Comparison of ENCODE assay signal across 14 mouse cellular contexts in the genomic region with DNA sequence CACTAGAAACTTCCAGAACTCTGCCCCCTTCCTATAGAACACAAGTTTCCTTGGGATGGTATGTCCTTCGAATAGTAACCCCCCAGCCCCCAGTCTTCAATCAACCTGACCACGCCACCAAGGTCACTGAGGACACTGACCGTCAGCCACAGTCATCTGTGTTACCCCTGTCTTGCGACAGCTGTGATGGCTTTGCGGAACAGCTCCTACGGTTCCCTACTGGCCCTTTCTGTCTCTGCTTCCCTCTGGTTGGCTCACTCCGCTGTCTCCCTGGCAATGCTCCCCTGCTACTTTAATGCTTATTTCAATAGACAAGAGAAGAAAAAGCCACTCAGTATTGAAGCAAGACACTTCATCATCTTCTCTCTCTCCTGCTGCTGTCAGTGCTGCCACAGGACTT. TPM values are rescaled to one million over a fixed set of nuclear protein-coding genes. Genes with fewer than 3 reads are reported as not detected.
DNase-seq lines count a peak whose midpoint lies in the region; ATAC-seq and TF ChIP-seq lines count a peak whose summit lies in the region.
"Had no signal": no experiment of that assay in that cellular context is flagged by ENCODE, and none has a peak within 500 bp of the region (broad histone marks: within the 10 kb centered on the region; RNA-seq: fewer than 3 reads in every experiment).

No protein-coding gene starts in this region.

- peak overlapping the region; percentile 56 for H3K27ac ChIP-seq in heart, embryonic 10.5 days
- H3K27ac ChIP-seq in forebrain, postnatal 0 days (ENCODE audit: low read depth, low read length): no peak overlapping the region
- H3K27ac ChIP-seq in midbrain, embryonic 12.5 days (replicated peaks): no peak overlapping the region
- H3K27ac ChIP-seq in stomach, postnatal 0 days (replicated peaks): no peak overlapping the region
- H3K27ac ChIP-seq: intestine, embryonic 15.5 days; liver, embryonic 13.5 days had no signal

- intact Hi-C loops in heart, postnatal 36 days (cut with DNase I): no loop called here
- intact Hi-C loops in gastrocnemius, postnatal 36 days (cut with DNase I): no loop called here

- TF ChIP-seq EP300 in stomach, postnatal 0 days (optimal IDR thresholded peaks at IDR 0.05): no peak

- no peaks in the 10 kb centered on the region for H3K27me3 ChIP-seq in heart, embryonic 10.5 days (ENCODE audit: insufficient read depth, poor library complexity, severe bottlenecking)
- no peaks in the 10 kb centered on the region for H3K27me3 ChIP-seq in forebrain, postnatal 0 days (ENCODE audit: insufficient read depth, low read length)
- peaks cover 9% of the 10 kb centered on the region; the same call in 1 of the 2 replicates for H3K27me3 ChIP-seq in midbrain, embryonic 12.5 days
- no peaks in the 10 kb centered on the region for H3K27me3 ChIP-seq in stomach, postnatal 0 days (ENCODE audit: control insufficient read depth, insufficient read depth, low read length)
- H3K27me3 ChIP-seq: intestine, embryonic 15.5 days; liver, embryonic 13.5 days had no signal

- H3K36me3 ChIP-seq in heart, embryonic 10.5 days: no peaks in the 10 kb centered on the region
- H3K36me3 ChIP-seq in forebrain, postnatal 0 days (ENCODE audit: insufficient read depth): no peaks in the 10 kb centered on the region
- no peaks in the 10 kb centered on the region for H3K36me3 ChIP-seq in midbrain, embryonic 12.5 days
- no peaks in the 10 kb centered on the region for H3K36me3 ChIP-seq in stomach, postnatal 0 days (ENCODE audit: control insufficient read depth, insufficient read depth, low read length)
- H3K36me3 ChIP-seq: intestine, embryonic 15.5 days; liver, embryonic 13.5 days had no signal

- peaks cover 32% of the 10 kb centered on the region for H3K4me1 ChIP-seq in heart, embryonic 10.5 days
- H3K4me1 ChIP-seq in forebrain, postnatal 0 days (ENCODE audit: insufficient read depth): 0 out of 2 replicates have a peak, but pooled peaks cover 9% of the 10 kb centered on the region
- peaks cover 16% of the 10 kb centered on the region; the same call in 1 of the 2 replicates for H3K4me1 ChIP-seq in midbrain, embryonic 12.5 days
- no peaks in the 10 kb centered on the region for H3K4me1 ChIP-seq in stomach, postnatal 0 days (replicated peaks; ENCODE audit: control insufficient read depth, insufficient read depth)
- H3K4me1 ChIP-seq: liver, embryonic 13.5 days had no signal

- TF ChIP-seq POLR2A in brain, embryonic 14.5 days (IDR thresholded peaks at IDR 0.05; ENCODE audit: borderline replicate concordance, extremely low read depth, insufficient read depth, insufficient read length, poor library complexity, severe bottlenecking): no peak

- H3K9ac ChIP-seq in forebrain, postnatal 0 days: no peak overlapping the region
- no peak overlapping the region; the same call in 1 of the 2 replicates for H3K9ac ChIP-seq in midbrain, embryonic 12.5 days (replicated peaks)
- H3K9ac ChIP-seq in stomach, postnatal 0 days (ENCODE audit: low read length): no peak overlapping the region
- H3K9ac ChIP-seq: intestine, embryonic 15.5 days; liver, embryonic 13.5 days had no signal

- no peak overlapping the region for H3K4me3 ChIP-seq in heart, embryonic 10.5 days
- H3K4me3 ChIP-seq in forebrain, postnatal 0 days (ENCODE audit: low read depth, low read length): no peak overlapping the region
- H3K4me3 ChIP-seq in midbrain, embryonic 12.5 days: no peak overlapping the region
- H3K4me3 ChIP-seq in stomach, postnatal 0 days (ENCODE audit: low read depth, low read length): no peak overlapping the region
- H3K4me3 ChIP-seq: intestine, embryonic 15.5 days; liver, embryonic 13.5 days had no signal

- no peaks in the 10 kb centered on the region for H3K9me3 ChIP-seq in heart, embryonic 10.5 days
- no peaks in the 10 kb centered on the region for H3K9me3 ChIP-seq in forebrain, postnatal 0 days (ENCODE audit: low read length)
- H3K9me3 ChIP-seq in midbrain, embryonic 12.5 days: no peaks in the 10 kb centered on the region
- no peaks in the 10 kb centered on the region for H3K9me3 ChIP-seq in stomach, postnatal 0 days (ENCODE audit: control insufficient read depth, low read length)
- H3K9me3 ChIP-seq: intestine, embryonic 15.5 days; liver, embryonic 13.5 days had no signal

- H3K4me2 ChIP-seq in forebrain, postnatal 0 days (ENCODE audit: low read depth): no peak overlapping the region
- no peak overlapping the region for H3K4me2 ChIP-seq in midbrain, embryonic 12.5 days (replicated peaks)
- no peak overlapping the region for H3K4me2 ChIP-seq in stomach, postnatal 0 days (replicated peaks; ENCODE audit: low read depth)
- H3K4me2 ChIP-seq: intestine, embryonic 15.5 days; liver, embryonic 13.5 days had no signal

- peak; percentile 73 for ATAC-seq in forebrain, postnatal 0 days
- peak; percentile 55 for ATAC-seq in midbrain, embryonic 12.5 days (ENCODE audit: low FRiP score, low read depth)
- ATAC-seq in CD4-positive, CD25-positive, alpha-beta regulatory T cell, adult 4 months: no peak
- ATAC-seq in stomach, postnatal 0 days (ENCODE audit: low FRiP score, low TSS enrichment): no peak
- ATAC-seq: intestine, embryonic 15.5 days had no signal

- TF ChIP-seq CTCF in brain, embryonic 14.5 days (IDR thresholded peaks at IDR 0.05; ENCODE audit: borderline replicate concordance, extremely low read depth, insufficient read depth, insufficient read length): no peak
- TF ChIP-seq CTCF in forebrain, postnatal 0 days (IDR thresholded peaks at IDR 0.05; ENCODE audit: low read depth): no peak
- no peak for TF ChIP-seq CTCF in stomach, postnatal 0 days (IDR thresholded peaks at IDR 0.05; ENCODE audit: low read depth)

- no peak for DNase-seq in heart, embryonic 10.5 days (ENCODE audit: low spot score)
- DNase-seq in heart, postnatal 36 days: no peak
- peak; percentile 64 for DNase-seq in brain, embryonic 14.5 days (ENCODE audit: low read depth)
- DNase-seq in forebrain, postnatal 0 days: peak; percentile 45
- no peak for DNase-seq in gastrocnemius, postnatal 36 days
- no peak for DNase-seq in stomach, postnatal 0 days (ENCODE audit: low spot score)
- DNase-seq: cerebellum, adult 11-12 months; liver, embryonic 13.5 days; thymus, postnatal 4 days had no signal

- WGBS in heart, embryonic 10.5 days: 40% methylated on average over 7 of the region's 7 CpGs
- 34% methylated on average over 7 of the region's 7 CpGs for WGBS in forebrain, postnatal 0 days
- WGBS in midbrain, embryonic 12.5 days: 27% methylated on average over 7 of the region's 7 CpGs
- WGBS in stomach, postnatal 0 days: 36% methylated on average over 7 of the region's 7 CpGs

RNA-seq across cellular contexts. Expression of a gene that starts 10.8 kb away (rescaled TPM):
- 0.06 TPM in 1 of 2 replicates, not detected in the other for polyA plus RNA-seq in heart, embryonic 10.5 days (2016; fragmentation: Nextera tagmentation; extraction: Ambion mirVana)
- under 1 TPM in 1 of 2 experiments, not detected in 1; 0.28 TPM for total RNA-seq in heart, postnatal 36 days (2021)
- 0.15 and 0.25 TPM in 2 replicates for polyA plus RNA-seq in brain, embryonic 14.5 days (2012; rRNA removed)
- 0.05 and 0.15 TPM in 2 replicates for total RNA-seq in forebrain, postnatal 0 days (2014; rRNA removed)
- 0.12 and 0.24 TPM in 2 replicates for polyA plus RNA-seq in forebrain, postnatal 0 days (2015; fragmentation: Nextera tagmentation; extraction: Ambion mirVana)
- not detected in 2 replicates for polyA plus RNA-seq in midbrain, embryonic 12.5 days (2016; fragmentation: Nextera tagmentation; extraction: Ambion mirVana)
- polyA plus RNA-seq in CD4-positive, CD25-positive, alpha-beta regulatory T cell, adult 4 months (2017; shearing (Covaris generic)): not detected
- not detected for total RNA-seq in gastrocnemius, postnatal 36 days (2021)
- not detected in 2 replicates for polyA plus RNA-seq in stomach, postnatal 0 days (2015; fragmentation: Nextera tagmentation; extraction: Ambion mirVana)
- total RNA-seq: gastrocnemius, postnatal 4 days had no signal
- polyA plus RNA-seq: liver, embryonic 13.5 days; spleen, adult 2 months had no signal

RNA-seq across cellular contexts. Expression of a gene that starts 37.0 kb away (rescaled TPM):
- 100 and 105 TPM in 2 replicates for polyA plus RNA-seq in heart, embryonic 10.5 days (2016; fragmentation: Nextera tagmentation; extraction: Ambion mirVana)
- 10 to 100 TPM; 31.9 to 36.0 TPM for total RNA-seq in heart, postnatal 36 days (2021)
- 98.2 and 115 TPM in 2 replicates for polyA plus RNA-seq in brain, embryonic 14.5 days (2012; rRNA removed)
- total RNA-seq in forebrain, postnatal 0 days (2014; rRNA removed): 132 and 134 TPM in 2 replicates
- 147 and 178 TPM in 2 replicates for polyA plus RNA-seq in forebrain, postnatal 0 days (2015; fragmentation: Nextera tagmentation; extraction: Ambion mirVana)
- polyA plus RNA-seq in midbrain, embryonic 12.5 days (2016; fragmentation: Nextera tagmentation; extraction: Ambion mirVana): 138 and 143 TPM in 2 replicates
- 10 to 100 TPM; 10.1 to 16.0 TPM for polyA plus RNA-seq in CD4-positive, CD25-positive, alpha-beta regulatory T cell, adult 4 months (2017; shearing (Covaris generic))
- total RNA-seq in gastrocnemius, postnatal 36 days (2021): 10 to 100 TPM; 26.9 to 27.2 TPM
- polyA plus RNA-seq in stomach, postnatal 0 days (2015; fragmentation: Nextera tagmentation; extraction: Ambion mirVana): 79.5 and 80.7 TPM in 2 replicates

Comparison
In these comparisons a context has a peak if more than half of its experiments do, and no peak if none do; other contexts are left out.
1. DNase-seq: peak in brain, embryonic 14.5 days (single experiment) and forebrain, postnatal 0 days (single experiment); none in heart, embryonic 10.5 days (single experiment), heart, postnatal 36 days (0 of 2), gastrocnemius, postnatal 36 days (0 of 2) and stomach, postnatal 0 days (single experiment).
2. ATAC-seq: peak in forebrain, postnatal 0 days (single experiment) and midbrain, embryonic 12.5 days (single experiment); none in CD4-positive, CD25-positive, alpha-beta regulatory T cell, adult 4 months (single experiment) and stomach, postnatal 0 days (single experiment).